Mouse (Mus musculus): ENCODE results near the gene B3gnt6.

B3gnt6 gene

DNA sequence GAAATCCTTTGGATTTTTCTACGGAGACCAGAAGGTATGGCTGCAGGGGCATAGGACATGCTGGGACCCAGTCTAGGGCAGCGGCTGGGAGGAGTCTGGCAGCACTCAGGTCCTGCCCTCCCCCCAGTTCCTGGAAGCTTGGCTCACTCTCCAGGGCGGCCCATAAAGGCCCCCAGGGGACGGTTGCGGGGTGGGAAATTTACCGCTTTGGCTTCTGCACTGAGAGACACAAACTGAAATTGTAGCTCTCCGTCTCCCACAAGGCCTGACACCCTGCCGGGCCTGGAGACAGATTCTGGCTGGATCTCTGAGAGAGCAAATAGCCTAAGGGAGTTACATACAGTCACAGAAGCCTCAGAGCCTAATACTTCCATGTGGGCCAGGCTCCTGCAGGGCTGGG, 46.9 kb downstream of the B3gnt6 start:
- intact Hi-C loops (cut with DNase I): loop anchor here (5.0 kb wide), 2 partner anchors 50 to 190 kb away; no protein-coding TSS in a partner anchor

DNA sequence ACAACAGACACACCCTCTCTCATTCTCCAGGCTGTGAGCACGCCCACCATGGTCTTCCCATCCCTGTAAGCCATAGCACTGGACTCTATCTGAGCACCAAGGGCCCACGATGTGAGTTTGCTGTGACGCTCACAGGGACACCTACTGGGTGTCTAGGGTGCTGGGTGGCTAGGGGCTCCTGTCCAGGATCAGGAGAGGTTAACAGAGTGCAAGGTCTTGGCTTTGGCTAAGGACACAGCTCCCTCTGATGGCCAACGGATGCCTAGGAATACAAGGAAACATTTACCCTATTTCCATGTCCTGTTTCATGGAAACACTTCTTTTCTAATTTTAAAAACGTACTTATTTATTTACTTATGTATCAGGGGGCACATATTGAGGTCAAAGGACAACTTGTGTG, 48.8 kb downstream of the B3gnt6 start:
- intact Hi-C loops (cut with DNase I): loop anchor here (5.0 kb wide), 2 partner anchors 48 to 192 kb away; no protein-coding TSS in a partner anchor

DNA sequence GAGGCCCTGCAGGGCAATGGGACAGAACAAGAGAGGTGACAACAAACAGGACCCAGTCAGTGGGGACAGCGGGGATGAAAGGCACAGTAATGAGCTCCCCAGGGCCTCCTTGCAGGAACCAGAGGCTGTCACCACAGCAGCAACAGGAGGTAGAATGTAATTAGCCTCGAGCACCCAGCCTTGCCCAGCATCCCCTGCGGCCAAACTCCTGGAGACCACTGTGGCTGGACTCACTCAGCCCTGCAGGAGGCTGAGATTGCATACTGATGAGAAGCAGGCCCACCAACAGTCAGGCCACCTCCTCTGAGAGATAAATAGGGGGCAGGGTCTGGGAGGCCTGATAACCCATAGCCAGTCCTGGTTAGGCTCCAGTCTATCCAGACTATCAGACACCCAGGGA, 49.5 kb downstream of the B3gnt6 start:
- intact Hi-C loops (cut with DNase I): loop anchor here (5.0 kb wide), 2 partner anchors 48 to 192 kb away; no protein-coding TSS in a partner anchor

DNA sequence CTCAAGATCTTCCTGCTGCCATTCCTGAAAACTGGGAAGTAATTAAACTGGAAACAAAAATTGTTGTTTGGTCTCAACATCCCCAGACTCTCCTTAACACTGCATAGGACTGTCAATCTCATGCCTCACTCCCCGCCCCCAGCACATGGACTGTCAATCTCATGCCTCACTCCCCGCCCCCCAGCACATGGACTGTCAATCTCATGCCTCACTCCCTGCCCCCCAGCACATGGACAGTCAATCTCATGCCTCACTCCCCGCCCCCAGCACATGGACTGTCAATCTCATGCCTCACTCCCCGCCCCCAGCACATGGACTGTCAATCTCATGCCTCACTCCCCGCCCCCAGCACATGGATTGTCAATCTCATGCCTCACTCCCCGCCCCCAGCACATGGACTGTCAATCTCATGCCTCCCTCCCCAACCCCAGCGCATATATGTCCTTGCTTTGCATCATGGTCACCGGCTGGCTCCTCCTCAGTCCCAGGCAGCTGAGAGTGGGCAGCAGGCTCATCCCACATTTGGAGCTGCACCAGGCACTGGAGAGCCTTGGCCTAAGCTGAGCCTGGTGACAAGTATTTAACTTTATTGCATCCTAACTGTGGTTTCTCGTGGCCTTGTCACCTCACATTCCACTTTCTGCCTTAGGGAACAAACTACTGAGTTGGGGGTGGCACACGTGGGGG, 50.4 kb downstream of the B3gnt6 start:
- intact Hi-C loops (cut with DNase I): no loop called here

DNA sequence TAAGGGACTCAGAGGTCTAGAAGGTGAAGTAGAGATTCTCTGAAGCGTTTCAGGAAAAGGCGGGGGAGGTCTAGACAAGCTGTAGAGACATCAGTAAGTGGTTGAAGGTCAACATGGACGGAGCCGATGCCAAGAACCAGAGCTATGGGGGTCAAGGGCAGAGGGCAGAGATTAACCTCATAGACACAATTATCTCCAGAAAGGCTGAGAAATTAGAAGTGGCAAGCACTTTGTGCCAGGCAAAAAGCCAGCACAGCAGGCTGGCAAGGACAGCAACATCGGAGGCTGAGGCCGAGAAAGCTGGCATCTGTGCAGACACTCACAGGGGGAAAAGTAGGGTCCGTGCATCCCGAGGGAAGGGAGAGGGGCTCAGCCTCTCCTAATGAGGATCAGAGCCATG, 51.5 kb downstream of the B3gnt6 start:
- intact Hi-C loops (cut with DNase I): no loop called here

DNA sequence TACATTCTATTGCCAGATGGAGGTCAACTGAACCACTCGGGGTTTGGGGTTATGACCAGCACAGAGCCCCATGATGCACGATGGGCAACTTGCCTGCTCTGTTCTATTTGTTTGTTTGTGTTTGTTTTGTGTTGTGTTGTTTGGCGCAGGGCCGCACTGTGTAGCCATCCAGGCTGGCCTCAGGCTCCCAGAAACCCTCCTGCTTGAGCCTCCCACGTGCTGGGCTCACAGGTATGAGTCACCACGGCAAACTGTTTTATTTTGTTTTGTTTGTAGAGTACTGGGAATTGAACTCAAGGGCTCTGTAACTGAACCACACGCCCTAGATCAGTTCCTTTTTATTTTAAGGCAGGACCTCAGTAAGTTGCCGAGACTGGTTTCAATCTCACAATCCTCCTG, 52.8 kb downstream of the B3gnt6 start:
- intact Hi-C loops (cut with DNase I): no loop called here

DNA sequence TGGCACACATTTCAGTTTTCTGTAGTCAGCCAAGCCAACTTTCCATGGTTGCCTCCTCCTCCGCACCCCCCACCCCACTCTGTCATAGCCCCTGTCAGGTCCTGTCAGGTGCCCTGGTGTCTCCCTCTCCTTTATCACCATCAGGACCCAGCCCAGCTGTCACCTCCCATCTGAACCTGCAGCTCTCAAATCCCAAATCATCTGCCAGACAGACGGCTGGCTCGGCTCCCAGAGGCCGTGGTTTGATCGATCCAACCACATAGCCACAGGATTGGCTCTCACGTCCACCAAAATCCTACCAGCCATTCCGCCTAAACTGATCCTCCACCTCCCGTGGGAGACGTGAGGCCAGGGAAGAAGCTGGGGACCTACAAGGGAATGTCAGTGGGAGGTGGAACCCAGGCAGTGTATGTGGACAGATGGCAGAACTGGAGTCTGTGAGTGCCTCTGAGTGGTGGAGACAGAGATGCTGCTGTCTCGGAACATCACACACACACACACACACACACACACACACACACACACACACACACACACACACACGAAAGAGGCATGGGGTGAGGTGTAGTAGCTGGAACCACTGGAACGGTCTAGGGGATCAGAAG, 53.3 kb downstream of the B3gnt6 start:
- intact Hi-C loops (cut with DNase I): no loop called here

DNA sequence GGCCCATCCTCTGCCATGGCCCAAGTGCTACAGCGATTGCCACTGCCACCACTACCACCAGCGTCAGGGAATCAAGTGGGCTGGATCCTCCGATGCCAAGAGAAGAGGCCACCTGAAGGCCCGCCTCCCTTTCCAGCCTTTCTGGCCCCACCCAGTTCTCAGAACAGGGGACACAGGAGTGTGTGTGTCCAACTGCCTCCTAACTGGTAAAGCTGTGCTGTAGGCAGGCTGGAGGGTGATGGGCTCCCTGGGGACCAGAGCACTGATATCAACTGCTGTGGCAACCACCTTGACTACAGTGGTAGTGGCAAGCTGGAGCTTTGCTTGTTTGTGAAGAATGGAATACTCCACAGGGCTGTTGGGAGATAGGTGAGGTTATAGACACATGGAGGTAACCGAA, 53.9 kb downstream of the B3gnt6 start, which contains the start of gene Omp:
Gene Omp, minus strand, starts transcription at position 101 of the 400 bp plus-strand sequence.
- intact Hi-C loops (cut with DNase I): no loop called here

DNA sequence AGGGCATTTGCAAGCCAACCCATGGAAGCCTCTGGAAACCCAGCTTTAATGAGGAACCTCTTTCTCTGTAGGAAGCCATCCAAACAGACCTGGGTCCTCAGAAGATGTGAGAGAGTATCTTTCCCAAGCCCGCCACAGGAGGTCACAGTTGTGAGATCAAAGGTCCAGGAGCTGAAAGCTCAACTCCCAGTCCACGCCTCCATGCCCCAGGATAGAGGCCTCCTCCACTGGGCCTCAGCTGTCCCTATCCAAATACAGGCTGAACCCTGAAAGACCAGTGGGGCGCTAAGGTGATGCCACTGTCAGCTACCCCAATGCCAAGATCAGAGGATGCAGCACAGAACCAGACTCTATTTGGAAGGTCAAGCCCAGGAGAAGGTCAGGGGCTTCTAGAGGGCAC, 56.6 kb downstream of the B3gnt6 start:
- intact Hi-C loops (cut with DNase I): no loop called here

All from adrenal gland (tissue).